Mouse (Mus musculus): Measurements from ENCODE around the gene Fam198a. TPM values are rescaled to one million over a fixed set of nuclear protein-coding genes. Genes with fewer than 3 reads are reported as not detected.

The Fam198a gene
- polyA plus RNA-seq, 1 experiment from 2014 or later, result 1.0 TPM

GRCm38 (mm10) chr9:121905556-121906185, 45.1 kb upstream of the Fam198a start:
- H3K4me1 ChIP-seq (replicated peaks; ENCODE audit: control insufficient read depth, insufficient read depth, low read length), result no peaks in the 10 kb centered on the region
- no peak for ATAC-seq
- H3K4me3 ChIP-seq (ENCODE audit: low read depth, low read length), result no peak overlapping the region
- TF ChIP-seq CTCF (IDR thresholded peaks at IDR 0.05; ENCODE audit: low read depth), result no peak
- H3K36me3 ChIP-seq (ENCODE audit: control insufficient read depth, insufficient read depth), result no peaks in the 10 kb centered on the region
- no peak overlapping the region for H3K9ac ChIP-seq (ENCODE audit: low read depth, low read length)
- no peak overlapping the region for H3K27ac ChIP-seq (ENCODE audit: low read depth, low read length)
- H3K4me2 ChIP-seq (replicated peaks; ENCODE audit: low read depth), result no peak overlapping the region
- WGBS, result 78% methylated on average over 4 of the region's 4 CpGs
- no peaks in the 10 kb centered on the region for H3K27me3 ChIP-seq (replicated peaks; ENCODE audit: control insufficient read depth, insufficient read depth, low read length)
- no peaks in the 10 kb centered on the region for H3K9me3 ChIP-seq (ENCODE audit: control insufficient read depth)

GRCm38 (mm10) chr9:121906456-121906855, 44.3 kb upstream of the Fam198a start:
- Histone ChIP-seq H3K9ac (ENCODE audit: low read depth, low read length) (no peak overlapping the region), H3K27me3 (replicated peaks; ENCODE audit: control insufficient read depth, insufficient read depth, low read length) (no peaks in the 10 kb centered on the region), H3K4me1 (replicated peaks; ENCODE audit: control insufficient read depth, insufficient read depth, low read length) (no peaks in the 10 kb centered on the region), H3K36me3 (ENCODE audit: control insufficient read depth, insufficient read depth) (no peaks in the 10 kb centered on the region), H3K9me3 (ENCODE audit: control insufficient read depth) (no peaks in the 10 kb centered on the region), H3K27ac (ENCODE audit: low read depth, low read length) (no peak overlapping the region), H3K4me3 (ENCODE audit: low read depth, low read length) (no peak overlapping the region), H3K4me2 (replicated peaks; ENCODE audit: low read depth) (no peak overlapping the region)
- TF ChIP-seq CTCF (IDR thresholded peaks at IDR 0.05; ENCODE audit: low read depth), result no peak
- WGBS, result 82% methylated on average over 5 of the region's 5 CpGs
- ATAC-seq, result no peak

GRCm38 (mm10) chr9:121907356-121908070, 43.3 kb upstream of the Fam198a start:
- WGBS, result 69% methylated on average over 10 of the region's 10 CpGs
- no peaks in the 10 kb centered on the region for H3K27me3 ChIP-seq (replicated peaks; ENCODE audit: control insufficient read depth, insufficient read depth, low read length)
- H3K4me1 ChIP-seq (replicated peaks; ENCODE audit: control insufficient read depth, insufficient read depth, low read length), result no peaks in the 10 kb centered on the region
- no peak overlapping the region for H3K4me2 ChIP-seq (replicated peaks; ENCODE audit: low read depth)
- no peak overlapping the region for H3K27ac ChIP-seq (ENCODE audit: low read depth, low read length)
- no peak for TF ChIP-seq CTCF (IDR thresholded peaks at IDR 0.05; ENCODE audit: low read depth)
- no peaks in the 10 kb centered on the region for H3K9me3 ChIP-seq (ENCODE audit: control insufficient read depth)
- ATAC-seq, result no peak
- no peak overlapping the region for H3K4me3 ChIP-seq (ENCODE audit: low read depth, low read length)
- no peaks in the 10 kb centered on the region for H3K36me3 ChIP-seq (ENCODE audit: control insufficient read depth, insufficient read depth)
- no peak overlapping the region for H3K9ac ChIP-seq (ENCODE audit: low read depth, low read length)

- Histone ChIP-seq H3K4me1 (replicated peaks; ENCODE audit: control insufficient read depth, insufficient read depth, low read length) (no peaks in the 10 kb centered on the region), H3K27me3 (replicated peaks; ENCODE audit: control insufficient read depth, insufficient read depth, low read length) (no peaks in the 10 kb centered on the region), H3K36me3 (ENCODE audit: control insufficient read depth, insufficient read depth) (no peaks in the 10 kb centered on the region), H3K9ac (ENCODE audit: low read depth, low read length) (no peak overlapping the region), H3K9me3 (ENCODE audit: control insufficient read depth) (no peaks in the 10 kb centered on the region), H3K27ac (ENCODE audit: low read depth, low read length) (no peak overlapping the region), H3K4me2 (replicated peaks; ENCODE audit: low read depth) (no peak overlapping the region), H3K4me3 (ENCODE audit: low read depth, low read length) (no peak overlapping the region)
- WGBS, result 88% methylated on average over 17 of the region's 17 CpGs
- TF ChIP-seq CTCF (IDR thresholded peaks at IDR 0.05; ENCODE audit: low read depth), result no peak
- ATAC-seq, result no peak
These were observed 42.5 kb upstream of the Fam198a start for GRCm38 (mm10) chr9:121908321-121908720.

GRCm38 (mm10) chr9:121909635-121910034, 41.2 kb upstream of the Fam198a start:
- no peak for TF ChIP-seq CTCF (IDR thresholded peaks at IDR 0.05; ENCODE audit: low read depth)
- Histone ChIP-seq H3K9ac (ENCODE audit: low read depth, low read length) (no peak overlapping the region), H3K36me3 (ENCODE audit: control insufficient read depth, insufficient read depth) (no peaks in the 10 kb centered on the region), H3K4me1 (replicated peaks; ENCODE audit: control insufficient read depth, insufficient read depth, low read length) (no peaks in the 10 kb centered on the region), H3K27ac (ENCODE audit: low read depth, low read length) (no peak overlapping the region), H3K4me2 (replicated peaks; ENCODE audit: low read depth) (no peak overlapping the region), H3K4me3 (ENCODE audit: low read depth, low read length) (no peak overlapping the region), H3K9me3 (ENCODE audit: control insufficient read depth) (no peaks in the 10 kb centered on the region), H3K27me3 (replicated peaks; ENCODE audit: control insufficient read depth, insufficient read depth, low read length) (0 out of 2 replicates have a peak, but pooled peaks cover 2% of the 10 kb centered on the region)
- ATAC-seq, result no peak
- 75% methylated on average over 6 of the region's 6 CpGs for WGBS

- no peak for ATAC-seq
- H3K4me2 ChIP-seq (replicated peaks; ENCODE audit: low read depth), result no peak overlapping the region
These were observed 39.6 kb upstream of the Fam198a start for GRCm38 (mm10) chr9:121911196-121911595.

More at GRCm38 (mm10) chr9:121911196-121911595, 39.6 kb upstream of the Fam198a start:
- Histone ChIP-seq H3K4me3 (ENCODE audit: low read depth, low read length) (no peak overlapping the region), H3K36me3 (ENCODE audit: control insufficient read depth, insufficient read depth) (no peaks in the 10 kb centered on the region), H3K27me3 (replicated peaks; ENCODE audit: control insufficient read depth, insufficient read depth, low read length) (0 out of 2 replicates have a peak, but pooled peaks cover 3% of the 10 kb centered on the region), H3K9me3 (ENCODE audit: control insufficient read depth) (no peaks in the 10 kb centered on the region), H3K27ac (ENCODE audit: low read depth, low read length) (no peak overlapping the region), H3K4me1 (replicated peaks; ENCODE audit: control insufficient read depth, insufficient read depth, low read length) (no peaks in the 10 kb centered on the region), H3K9ac (ENCODE audit: low read depth, low read length) (no peak overlapping the region)
- TF ChIP-seq CTCF (IDR thresholded peaks at IDR 0.05; ENCODE audit: low read depth), result no peak
- 84% methylated on average over 7 of the region's 7 CpGs for WGBS
